Mouse (Mus musculus) intestine, embryonic 14.5 days (tissue): Measurements from ENCODE around the gene Ugt1a8. TPM values are rescaled to one million over a fixed set of nuclear protein-coding genes. Genes with fewer than 3 reads are reported as not detected.
A peak's percentile ranks its signal among the peaks of the same experiment; 100 is the strongest.
"Not testable (repeated sequence)": the region's sequence is repeated elsewhere in the genome, so short reads cannot be mapped to it uniquely, and the experiment has no call there.

Experiments
- ATAC-seq: fragments of 200-750 bp; cut with Nextera tagmentation; replicated peaks from 2 replicates; pipeline ENCODE4 v1.8.0; 2017; ENCODE audit warnings: low read depth, moderate number of reproducible peaks, moderate TSS enrichment, moderate library complexity; ENCODE audit not compliant: low FRiP score, low TSS enrichment
- DNase-seq: peaks from one replicate; pipeline ENCODE4 v3.0.0-alpha.2; 2018; ENCODE audit warnings: low spot score
- H3K27ac ChIP-seq: fragments of 300-500 bp; sonication (generic); 2 replicates; pipeline ENCODE4 v1.5.1; 2014; ENCODE audit warnings: low read depth, mild to moderate bottlenecking, control low read depth
- H3K27me3 ChIP-seq: fragments of 300-500 bp; sonication (generic); replicated peaks from 2 replicates; pipeline ENCODE4 v1.6.1; 2014; ENCODE audit warnings: low read length, control low read depth; ENCODE audit not compliant: control insufficient read depth, insufficient read depth
- H3K36me3 ChIP-seq: fragments of 300-500 bp; sonication (generic); 2 replicates; pipeline ENCODE4 v1.6.1; 2014; ENCODE audit warnings: low read length, control low read depth; ENCODE audit not compliant: control insufficient read depth, insufficient read depth
- H3K4me1 ChIP-seq: fragments of 300-500 bp; sonication (generic); replicated peaks from 2 replicates; pipeline ENCODE4 v1.6.1; 2014; ENCODE audit warnings: low read length, control low read depth, mixed read lengths; ENCODE audit not compliant: control insufficient read depth, insufficient read depth
- H3K4me2 ChIP-seq: fragments of 300-500 bp; sonication (generic); 2 replicates; pipeline ENCODE4 v1.6.1; 2014; ENCODE audit warnings: low read length
- H3K4me3 ChIP-seq: fragments of 300-500 bp; sonication (generic); 2 replicates; pipeline ENCODE4 v1.5.1; 2014; ENCODE audit warnings: low read depth, low read length, control low read depth, mixed read lengths
- H3K9ac ChIP-seq: fragments of 300-500 bp; sonication (generic); 2 replicates; pipeline ENCODE4 v1.6.1; 2014; ENCODE audit warnings: mild to moderate bottlenecking, low read length
- H3K9me3 ChIP-seq: fragments of 300-500 bp; sonication (generic); 2 replicates; pipeline ENCODE4 v1.6.1; 2016; ENCODE audit warnings: low read length, control low read depth; ENCODE audit not compliant: control insufficient read depth
- WGBS: fragments of 180-500 bp; shearing (Covaris S2); extraction: QIAGEN DNeasy Blood & Tissue Kit; methylation state at CpG from one replicate; pipeline ENCODE4 v1.1.7; 2014; 5-methylcytosine and 5-hydroxymethylcytosine counted together
- polyA plus RNA-seq: library from polyadenylated mRNA; unstranded; fragments of >200 nt; fragmentation: Nextera tagmentation; extraction: Ambion mirVana; gene quantifications from 2 replicates; pipeline ENCODE4 v1.2.1, GENCODE M21; 2014

The Ugt1a8 gene
- polyA plus RNA-seq, 1 experiment from 2014 or later: not detected

GRCm38 (mm10) chr1:88217576-88217975, 130.0 kb downstream of the Ugt1a8 start:
- Histone ChIP-seq H3K4me2 (no peak overlapping the region), H3K4me1 (no peaks in the 10 kb centered on the region), H3K9ac (no peak overlapping the region), H3K27me3 (no peaks in the 10 kb centered on the region), H3K4me3 (no peak overlapping the region), H3K27ac (no peak overlapping the region), H3K36me3 (no peaks in the 10 kb centered on the region), H3K9me3 (peaks cover 44% of the 10 kb centered on the region)
- DNase-seq (peak; percentile 52), ATAC-seq (no peak)
- 40% methylated on average over 3 of the region's 3 CpGs for WGBS

GRCm38 (mm10) chr1:88218051-88218450, 130.4 kb downstream of the Ugt1a8 start:
- no peak overlapping the region for H3K4me3 ChIP-seq

GRCm38 (mm10) chr1:88218591-88218990, 131.0 kb downstream of the Ugt1a8 start:
- DNase-seq (peak; percentile 50), ATAC-seq (no peak)
- Histone ChIP-seq H3K9me3 (peaks cover 34% of the 10 kb centered on the region), H3K27ac (no peak overlapping the region), H3K27me3 (no peaks in the 10 kb centered on the region), H3K36me3 (no peaks in the 10 kb centered on the region), H3K4me1 (no peaks in the 10 kb centered on the region), H3K4me3 (no peak overlapping the region), H3K9ac (no peak overlapping the region), H3K4me2 (no peak overlapping the region)
- 50% methylated on average over 4 of the region's 4 CpGs for WGBS

More at GRCm38 (mm10) chr1:88218051-88218450, 130.4 kb downstream of the Ugt1a8 start:
- DNase-seq: peak; percentile 57
- Histone ChIP-seq H3K9me3 (peaks cover 39% of the 10 kb centered on the region), H3K36me3 (no peaks in the 10 kb centered on the region), H3K27ac (no peak overlapping the region), H3K9ac (no peak overlapping the region), H3K4me1 (no peaks in the 10 kb centered on the region), H3K4me2 (no peak overlapping the region), H3K27me3 (no peaks in the 10 kb centered on the region)
- no peak for ATAC-seq
- WGBS: 71% methylated on average over 9 of the region's 9 CpGs

DNA sequence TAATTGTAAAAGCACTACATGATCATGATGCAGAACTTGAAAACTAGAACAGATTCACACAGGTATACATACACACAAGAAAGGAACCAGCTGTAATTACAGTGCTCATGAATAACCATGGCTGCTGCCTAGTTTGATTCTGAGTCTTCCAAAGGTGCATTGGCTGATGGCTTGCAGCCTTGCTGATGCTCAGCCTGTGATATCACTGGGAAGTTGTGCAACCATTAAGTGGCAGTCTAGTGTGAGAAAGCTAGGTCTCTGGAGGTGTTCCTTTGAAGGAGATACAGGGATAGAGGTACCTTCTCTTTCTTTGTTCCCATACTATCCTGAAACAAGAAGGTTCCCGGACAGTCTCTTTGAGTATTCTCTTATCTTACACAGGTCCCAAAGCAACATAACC, 131.4 kb downstream of the Ugt1a8 start:
- ATAC-seq: no peak
- peak; percentile 58 for DNase-seq

DNA sequence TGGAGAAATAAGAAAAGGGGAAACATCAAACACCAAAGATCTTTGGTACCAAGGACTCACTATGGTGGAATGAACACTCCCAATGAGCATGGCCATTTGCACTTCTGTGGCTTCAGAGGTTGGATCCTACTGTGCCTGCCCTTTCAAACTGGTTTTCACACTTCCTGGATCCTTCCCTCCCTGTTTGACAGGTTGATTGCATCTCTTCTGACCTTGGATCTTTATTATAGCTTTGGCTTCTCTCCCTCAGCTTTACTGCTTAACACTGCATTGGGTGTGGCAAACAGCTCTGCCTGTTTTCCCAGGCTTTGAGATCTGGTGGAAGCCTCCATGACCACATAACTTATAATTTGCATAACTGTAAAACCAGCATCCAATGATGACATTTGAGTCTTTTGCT, 132.7 kb downstream of the Ugt1a8 start:
- Histone ChIP-seq H3K4me2 (no peak overlapping the region), H3K27ac (no peak overlapping the region), H3K4me1 (no peaks in the 10 kb centered on the region), H3K9ac (no peak overlapping the region), H3K9me3 (peaks cover 20% of the 10 kb centered on the region), H3K4me3 (no peak overlapping the region), H3K27me3 (no peaks in the 10 kb centered on the region), H3K36me3 (no peaks in the 10 kb centered on the region)
- DNase-seq: peak; percentile 64
- no peak for ATAC-seq

More for the DNA sequence above, 131.4 kb downstream of the Ugt1a8 start:
- H3K4me3 ChIP-seq: no peak overlapping the region
- no peak overlapping the region for H3K9ac ChIP-seq
- 22% methylated on average over 1 of the region's 1 CpGs for WGBS
- H3K27ac ChIP-seq: no peak overlapping the region
- H3K4me2 ChIP-seq: no peak overlapping the region
- H3K9me3 ChIP-seq: peaks cover 30% of the 10 kb centered on the region
- no peaks in the 10 kb centered on the region for H3K27me3 ChIP-seq
- H3K36me3 ChIP-seq: no peaks in the 10 kb centered on the region
- no peaks in the 10 kb centered on the region for H3K4me1 ChIP-seq

DNA sequence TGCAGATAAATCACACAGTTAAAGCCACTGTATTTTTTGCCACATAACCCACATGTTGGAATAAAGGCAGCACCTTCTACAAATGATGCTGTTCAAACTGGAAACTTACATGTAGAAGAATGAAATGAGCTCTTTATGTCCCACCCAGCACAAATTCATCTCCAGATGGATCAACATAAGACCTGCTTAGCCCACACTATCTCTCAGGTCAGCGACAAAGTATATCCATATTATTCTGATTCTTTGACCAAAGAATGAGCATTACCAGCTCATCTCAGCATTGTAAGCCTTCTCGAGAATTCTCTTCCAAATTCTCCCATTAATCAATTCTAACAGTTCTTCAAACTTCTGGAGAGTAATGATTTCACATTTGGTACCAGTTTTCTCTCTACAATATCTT, 134.6 kb downstream of the Ugt1a8 start:
- H3K27ac ChIP-seq: no peak overlapping the region
- H3K27me3 ChIP-seq: no peaks in the 10 kb centered on the region
- peaks cover 26% of the 10 kb centered on the region for H3K9me3 ChIP-seq
- H3K36me3 ChIP-seq: no peaks in the 10 kb centered on the region
- no peak overlapping the region for H3K9ac ChIP-seq
- ATAC-seq (no peak), DNase-seq (no peak)
- H3K4me1 ChIP-seq: no peaks in the 10 kb centered on the region
- WGBS: 48% methylated on average over 2 of the region's 2 CpGs
- no peak overlapping the region for H3K4me3 ChIP-seq
- no peak overlapping the region for H3K4me2 ChIP-seq

GRCm38 (mm10) chr1:88223011-88223515, 135.4 kb downstream of the Ugt1a8 start:
- not testable (repeated sequence) for H3K4me3 ChIP-seq, H3K27me3 ChIP-seq, H3K4me2 ChIP-seq, H3K9ac ChIP-seq, H3K27ac ChIP-seq, H3K36me3 ChIP-seq, ATAC-seq, H3K4me1 ChIP-seq
- DNase-seq: peak; percentile 52
- peaks cover 29% of the 10 kb centered on the region for H3K9me3 ChIP-seq

DNA sequence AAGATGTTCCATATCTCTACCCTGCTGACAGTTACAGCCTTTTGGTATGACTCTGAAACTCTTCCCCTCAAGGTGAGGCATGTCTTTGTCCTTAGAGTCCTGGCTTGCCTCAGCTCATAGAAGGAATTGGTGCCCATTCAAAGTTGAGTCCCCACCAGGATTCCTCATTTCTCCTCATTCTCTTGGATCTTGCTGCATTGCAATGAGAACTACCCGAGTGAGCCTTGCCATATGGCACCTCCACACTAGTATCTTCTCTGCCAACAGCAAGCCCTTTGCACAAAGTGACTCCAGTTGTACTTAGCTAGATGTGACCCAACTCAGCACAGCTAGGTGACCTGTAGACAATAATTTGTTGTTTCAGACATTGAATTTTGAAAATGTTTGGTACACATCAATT, 136.0 kb downstream of the Ugt1a8 start:
- H3K36me3 ChIP-seq: no peaks in the 10 kb centered on the region
- H3K27ac ChIP-seq: no peak overlapping the region
- WGBS: 46% methylated on average over 1 of the region's 1 CpGs
- H3K4me1 ChIP-seq: no peaks in the 10 kb centered on the region
- DNase-seq (peak; percentile 62), ATAC-seq (no peak)
- no peak overlapping the region for H3K4me3 ChIP-seq
- no peaks in the 10 kb centered on the region for H3K27me3 ChIP-seq
- H3K9ac ChIP-seq: no peak overlapping the region
- H3K4me2 ChIP-seq: no peak overlapping the region
- peaks cover 34% of the 10 kb centered on the region for H3K9me3 ChIP-seq

GRCm38 (mm10) chr1:88224029-88224776, 136.6 kb downstream of the Ugt1a8 start:
- ATAC-seq (no peak), DNase-seq (peak; percentile 53)
- Histone ChIP-seq H3K9me3 (peaks cover 40% of the 10 kb centered on the region), H3K4me2 (no peak overlapping the region), H3K4me1 (no peaks in the 10 kb centered on the region), H3K4me3 (no peak overlapping the region), H3K27ac (no peak overlapping the region), H3K27me3 (no peaks in the 10 kb centered on the region), H3K9ac (no peak overlapping the region), H3K36me3 (no peaks in the 10 kb centered on the region)
- WGBS: 70% methylated on average over 2 of the region's 2 CpGs
